In the genomic region with DNA sequence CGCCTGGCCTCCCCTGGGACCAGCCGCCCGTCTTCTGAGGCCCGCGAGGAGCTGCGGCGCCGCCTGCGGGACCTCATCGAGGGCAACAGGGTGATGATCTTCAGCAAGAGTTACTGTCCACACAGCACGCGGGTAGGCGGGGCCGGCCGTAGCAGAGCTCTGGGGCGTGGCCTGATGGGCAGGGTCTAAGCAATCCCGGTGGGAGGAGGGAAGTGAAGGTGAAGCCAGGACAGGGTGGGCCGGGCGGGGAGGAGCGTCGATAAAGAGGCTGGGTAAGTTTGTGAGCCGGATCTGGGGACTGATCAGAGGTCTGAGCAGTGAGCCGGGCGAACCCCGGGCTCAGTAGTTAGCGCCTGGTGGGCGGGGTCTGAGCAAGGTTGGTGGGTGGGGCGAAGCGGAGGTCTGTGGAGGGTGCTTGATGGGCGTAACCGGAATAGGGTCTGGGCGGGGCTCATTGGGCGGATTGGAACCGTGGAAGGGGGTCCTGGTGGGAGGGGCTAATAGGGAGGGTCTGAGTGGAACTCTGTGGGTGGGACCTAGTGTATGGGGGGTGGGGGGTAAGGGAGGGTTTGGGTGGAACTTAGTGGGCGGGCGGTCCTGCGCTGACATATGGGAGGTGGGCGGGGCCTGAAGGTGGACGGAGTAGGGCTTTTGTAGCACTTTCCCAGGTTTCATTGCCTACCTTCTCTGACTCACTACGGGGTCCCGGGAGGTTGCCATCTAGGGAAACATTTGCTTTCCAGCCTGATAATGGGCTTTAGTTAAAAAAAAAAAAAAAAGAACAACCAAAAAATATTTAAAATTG, we compare ENCODE assay signal across 8 mouse cellular contexts. TPM values are rescaled to one million over a fixed set of nuclear protein-coding genes. Genes with fewer than 3 reads are reported as not detected.
DNase-seq lines count a peak whose midpoint lies in the region; ATAC-seq lines count a peak whose summit lies in the region.

No protein-coding gene starts in this region.

- under 1% methylated on average over 40 of the region's 41 CpGs for WGBS in hindbrain, embryonic 12.5 days

- H3K4me2 ChIP-seq in hindbrain, embryonic 12.5 days (replicated peaks), result peak overlapping the region; percentile 85

- peak; percentile 97 for DNase-seq in NIH3T3 (ENCODE audit: low read depth)
- DNase-seq in cerebellum, postnatal 10 days, result peak; percentile 89 to 91
- DNase-seq in frontal cortex, postnatal 10 days (ENCODE audit: low spot score in 2 of 2), result peak; percentile 82 to 85
- peak; percentile 79 to 86 for DNase-seq in layer of hippocampus, postnatal 14 days (ENCODE audit: low spot score in 2 of 2)
- peak; percentile 93 for DNase-seq in lung, postnatal 14 days
- DNase-seq in retina, adult 2 months (ENCODE audit: low read depth, low spot score), result peak; percentile 61
- peak; percentile 93 for DNase-seq in thymus, postnatal 4 days

- H3K27ac ChIP-seq in hindbrain, embryonic 12.5 days, result peak overlapping the region; percentile 88

- H3K27me3 ChIP-seq in hindbrain, embryonic 12.5 days, result no peaks in the 10 kb centered on the region

- peak overlapping the region; percentile 71 for H3K4me3 ChIP-seq in hindbrain, embryonic 12.5 days

- no peaks in the 10 kb centered on the region for H3K36me3 ChIP-seq in hindbrain, embryonic 12.5 days

- H3K4me1 ChIP-seq in hindbrain, embryonic 12.5 days, result peaks cover 3% of the 10 kb centered on the region; the same call in 1 of the 2 replicates

- H3K9ac ChIP-seq in hindbrain, embryonic 12.5 days, result peak overlapping the region; percentile 72

- peak; percentile 93 for ATAC-seq in hindbrain, embryonic 12.5 days (ENCODE audit: low FRiP score)

- no peaks in the 10 kb centered on the region for H3K9me3 ChIP-seq in hindbrain, embryonic 12.5 days (replicated peaks)

RNA-seq across cellular contexts. Expression of a gene that starts 0.7 kb away (rescaled TPM):
- 15.5 and 16.3 TPM in 2 replicates for polyA plus RNA-seq in hindbrain, embryonic 12.5 days (2016; fragmentation: Nextera tagmentation; extraction: Ambion mirVana)
- 1 to 10 TPM; 4.8 to 5.2 TPM for total RNA-seq in layer of hippocampus, postnatal 14 days (2021)

RNA-seq across cellular contexts. Expression of a gene that starts 49.0 kb away (rescaled TPM):
- 73.1 and 82.4 TPM in 2 replicates for polyA plus RNA-seq in hindbrain, embryonic 12.5 days (2016; fragmentation: Nextera tagmentation; extraction: Ambion mirVana)
- total RNA-seq in layer of hippocampus, postnatal 14 days (2021), result 10 to 100 TPM; 67.2 to 69.5 TPM

Comparison
In these comparisons a context has a peak if more than half of its experiments do, and no peak if none do; other contexts are left out.
1. Peak in every context shown above with its lines: DNase-seq, ATAC-seq, H3K4me3 ChIP-seq and H3K27ac ChIP-seq.